7 mouse cellular contexts compared by ENCODE assay signal in genomic region chr6:86668580-86669239, GRCm38 (mm10). TPM values are rescaled to one million over a fixed set of nuclear protein-coding genes. Genes with fewer than 3 reads are reported as not detected.
DNase-seq lines count a peak whose midpoint lies in the region; ATAC-seq lines count a peak whose summit lies in the region.

Mxd1 (minus strand) TSS chr6:86669161.

- peak in 1 of 2 experiments; percentile 34 for DNase-seq in layer of hippocampus, adult 18-20 months (ENCODE audit: low spot score in 2 of 2)
- DNase-seq in layer of hippocampus, adult 9-11 months, result no peak
- peak; percentile 20 for DNase-seq in ZHBTc4 (ENCODE audit: low read depth, low spot score)
- DNase-seq in layer of hippocampus, adult 8-10 months (ENCODE audit: low spot score in 2 of 2), result no peak
- DNase-seq in B cell, adult 2 months, result no peak

- ATAC-seq in erythroblast, adult 5-6 weeks (replicated peaks; ENCODE audit: low FRiP score, poor library complexity, severe bottlenecking), result no peak
- no peak for ATAC-seq in megakaryocyte progenitor cell, adult 5-6 weeks (replicated peaks; ENCODE audit: poor library complexity)

RNA-seq across cellular contexts. Expression of gene Mxd1, which starts in this region (rescaled TPM):
- 10 to 100 TPM; 18.6 to 19.0 TPM for total RNA-seq in layer of hippocampus, adult 18-20 months (2021)
- 323 and 336 TPM in 2 replicates for total RNA-seq in erythroblast, adult 5-6 weeks (2015; ENCODE audit: low replicate concordance)
- 573 and 620 TPM in 2 replicates for total RNA-seq in erythroblast, adult 5-6 weeks (2017; ENCODE audit: low replicate concordance)
- 10 to 100 TPM; 18.2 to 20.7 (median 19.2) TPM for total RNA-seq in layer of hippocampus, adult 8-10 months (2022)
- 17.6 and 19.4 TPM in 2 replicates for total RNA-seq in megakaryocyte progenitor cell, adult 5-6 weeks (2015)
- total RNA-seq in megakaryocyte progenitor cell, adult 5-6 weeks (2017), result 17.6 and 18.1 TPM in 2 replicates

Comparison
In these comparisons a context has a peak if more than half of its experiments do, and no peak if none do; other contexts are left out.
1. RNA of gene Mxd1 (total RNA-seq): 323 to 620 TPM in erythroblast, adult 5-6 weeks; 18.2 to 20.7 TPM in layer of hippocampus, adult 8-10 months, 18.6 to 19.0 TPM in layer of hippocampus, adult 18-20 months and 17.6 to 19.4 TPM in megakaryocyte progenitor cell, adult 5-6 weeks; every median in the first group is over 10 times any median in the second.